In the genomic region with DNA sequence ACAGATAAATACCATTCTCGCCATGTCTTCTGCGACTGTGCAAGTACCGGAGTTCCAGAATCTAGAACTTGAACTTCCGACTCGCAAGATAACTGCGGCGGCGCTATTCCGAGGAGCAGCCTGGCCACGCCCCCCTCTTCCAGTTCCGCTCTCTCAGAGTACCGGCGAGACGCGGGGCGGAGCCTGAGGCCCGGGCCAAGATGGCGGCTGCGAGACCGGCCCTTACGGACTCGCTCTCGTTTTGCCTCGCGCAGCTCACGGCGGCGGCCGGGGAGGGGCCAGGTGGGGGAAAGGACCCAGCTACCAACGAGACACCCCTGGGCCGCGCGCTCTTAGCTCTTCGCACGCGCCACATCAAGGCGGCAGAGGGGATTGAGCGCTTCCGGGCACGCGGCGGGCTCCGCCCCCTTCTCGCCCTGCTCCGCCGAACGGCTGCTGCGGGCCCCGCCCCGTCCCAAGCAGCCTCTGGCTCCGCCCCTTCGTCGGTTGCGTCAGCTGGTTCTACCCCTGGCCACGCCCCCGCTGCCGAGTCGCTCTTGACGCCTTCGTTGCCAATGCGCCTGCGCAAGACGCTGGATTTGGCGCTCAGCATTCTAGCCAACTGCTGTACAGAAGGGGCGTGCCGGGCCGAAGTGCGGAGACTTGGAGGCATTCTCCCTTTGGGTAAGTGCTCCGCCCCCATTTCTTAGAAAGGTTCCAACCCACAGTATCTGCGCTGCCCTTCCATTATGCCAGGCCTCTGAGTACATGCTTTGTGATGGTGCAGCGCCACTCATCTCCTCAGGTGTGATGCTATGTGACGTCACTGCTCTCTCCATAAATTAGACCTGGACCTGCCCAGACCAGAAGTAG, we compare ENCODE assay signal across 8 mouse cellular contexts. TPM values are rescaled to one million over a fixed set of nuclear protein-coding genes. Genes with fewer than 3 reads are reported as not detected.
A peak's percentile ranks its signal among the peaks of the same experiment; 100 is the strongest.
DNase-seq lines count a peak whose midpoint lies in the region; ATAC-seq and TF ChIP-seq lines count a peak whose summit lies in the region.

Gene 9130023H24Rik (minus strand): TSS at position 105 of the 852 bp plus-strand sequence.

- no peaks in the 10 kb centered on the region for H3K9me3 ChIP-seq in erythroblast, embryonic 14.5 days (ENCODE audit: control insufficient read depth, low read length)
- H3K9me3 ChIP-seq in heart, embryonic 11.5 days (replicated peaks; ENCODE audit: control insufficient read depth, low read length) = no peaks in the 10 kb centered on the region
- no peaks in the 10 kb centered on the region for H3K9me3 ChIP-seq in kidney, embryonic 16.5 days (ENCODE audit: low read length)

- H3K79me2 ChIP-seq in C2C12 (ENCODE audit: control insufficient read depth, insufficient read depth) (peaks cover 16% of the 10 kb centered on the region), myocyte (ENCODE audit: control insufficient read depth, insufficient read depth) (no peaks in the 10 kb centered on the region)
- no peaks in the 10 kb centered on the region for H3K79me2 ChIP-seq in liver, adult 2 months (ENCODE audit: control insufficient read depth, insufficient read depth, low read length)

- H3K27me3 ChIP-seq in C2C12 (ENCODE audit: control insufficient read depth, insufficient read depth, insufficient read length) (no peaks in the 10 kb centered on the region), myocyte (ENCODE audit: control insufficient read depth, insufficient read depth, insufficient read length) (no peaks in the 10 kb centered on the region)
- no peaks in the 10 kb centered on the region for H3K27me3 ChIP-seq in erythroblast, embryonic 14.5 days (ENCODE audit: control insufficient read depth)
- H3K27me3 ChIP-seq in heart, embryonic 11.5 days (ENCODE audit: control insufficient read depth, insufficient read depth, low read length) = no peaks in the 10 kb centered on the region
- no peaks in the 10 kb centered on the region for H3K27me3 ChIP-seq in kidney, embryonic 16.5 days (ENCODE audit: insufficient read depth, low read length)
- H3K27me3 ChIP-seq in liver, adult 2 months (ENCODE audit: control insufficient read depth, insufficient read depth, low read length) = no peaks in the 10 kb centered on the region
- H3K27me3 ChIP-seq in splenic B cell, adult 2 months (ENCODE audit: control insufficient read depth, insufficient read depth, low read length, poor library complexity, severe bottlenecking) = no peaks in the 10 kb centered on the region

- H3K36me3 ChIP-seq in C2C12 (ENCODE audit: control insufficient read depth, insufficient read depth) = peaks cover 16% of the 10 kb centered on the region
- H3K36me3 ChIP-seq in erythroblast, embryonic 14.5 days (ENCODE audit: control insufficient read depth) = peaks cover 47% of the 10 kb centered on the region
- H3K36me3 ChIP-seq in heart, embryonic 11.5 days (ENCODE audit: control insufficient read depth, insufficient read depth, low read length) = peaks cover 13% of the 10 kb centered on the region
- H3K36me3 ChIP-seq in kidney, embryonic 16.5 days (ENCODE audit: insufficient read depth, low read length) = peaks cover 36% of the 10 kb centered on the region
- H3K36me3 ChIP-seq in liver, adult 2 months (ENCODE audit: control insufficient read depth, insufficient read depth, low read length) = no peaks in the 10 kb centered on the region
- peaks cover 4% of the 10 kb centered on the region for H3K36me3 ChIP-seq in myocyte (ENCODE audit: control insufficient read depth, insufficient read depth)
- peaks cover 10% of the 10 kb centered on the region for H3K36me3 ChIP-seq in splenic B cell, adult 2 months (ENCODE audit: control insufficient read depth, insufficient read depth, low read length, poor library complexity, severe bottlenecking)

- peak; percentile 99 for DNase-seq in brain, embryonic 14.5 days (ENCODE audit: low read depth)
- peak; percentile 92 for DNase-seq in liver, adult 2 months (ENCODE audit: extremely low read depth, low read depth, low spot score)
- peak; percentile 100 for DNase-seq in splenic B cell, adult 2 months (ENCODE audit: low read depth, low spot score)

- peaks cover 45% of the 10 kb centered on the region for H3K4me1 ChIP-seq in erythroblast, embryonic 14.5 days (ENCODE audit: control insufficient read depth)
- peaks cover 10% of the 10 kb centered on the region for H3K4me1 ChIP-seq in heart, embryonic 11.5 days (ENCODE audit: control insufficient read depth, insufficient read depth, low read length)
- peaks cover 15% of the 10 kb centered on the region for H3K4me1 ChIP-seq in kidney, embryonic 16.5 days (ENCODE audit: insufficient read depth, low read length)
- H3K4me1 ChIP-seq in liver, adult 2 months (ENCODE audit: control insufficient read depth, insufficient read depth, low read length) = peaks cover 19% of the 10 kb centered on the region

- H3K27ac ChIP-seq in heart, embryonic 11.5 days (ENCODE audit: low read depth, low read length) = peak within 1 kb of the TSS; percentile 98
- H3K27ac ChIP-seq in kidney, embryonic 16.5 days (ENCODE audit: low read length) = peak within 1 kb of the TSS; percentile 98
- H3K27ac ChIP-seq in liver, adult 2 months (replicated peaks; ENCODE audit: insufficient read depth, low read depth, low read length) = peak within 1 kb of the TSS; percentile 88

- ATAC-seq in heart, embryonic 11.5 days (replicated peaks; ENCODE audit: insufficient number of reproducible peaks, low FRiP score, low TSS enrichment) = peak; percentile 88
- peak; percentile 91 for ATAC-seq in kidney, embryonic 16.5 days (ENCODE audit: low FRiP score, low TSS enrichment)

- H3K4me3 ChIP-seq in C2C12 (ENCODE audit: insufficient read depth, poor library complexity, severe bottlenecking) = peak within 1 kb of the TSS; percentile 79
- H3K4me3 ChIP-seq in erythroblast, embryonic 14.5 days (replicated peaks) = peak within 1 kb of the TSS; percentile 81
- peak within 1 kb of the TSS; percentile 76 for H3K4me3 ChIP-seq in heart, embryonic 11.5 days (ENCODE audit: low read depth, low read length)
- H3K4me3 ChIP-seq in kidney, embryonic 16.5 days (ENCODE audit: low read length) = peak within 1 kb of the TSS; percentile 80
- H3K4me3 ChIP-seq in liver, adult 2 months (ENCODE audit: insufficient read depth, low read depth, low read length) = peak within 1 kb of the TSS; percentile 70
- H3K4me3 ChIP-seq in myocyte = peak within 1 kb of the TSS; percentile 91

- H3K4me2 ChIP-seq in heart, embryonic 11.5 days = peak within 1 kb of the TSS; percentile 82
- peak within 1 kb of the TSS; percentile 82 for H3K4me2 ChIP-seq in kidney, embryonic 16.5 days (replicated peaks; ENCODE audit: low read depth, low read length)
- H3K4me2 ChIP-seq in myocyte (ENCODE audit: low read depth) = peak within 1 kb of the TSS; percentile 99

- peak within 1 kb of the TSS; percentile 92 for H3ac ChIP-seq in C2C12 (ENCODE audit: control insufficient read depth, insufficient read length, low read depth)
- H3ac ChIP-seq in myocyte (ENCODE audit: control insufficient read depth, insufficient read length) = peak within 1 kb of the TSS; percentile 77

- peaks cover 5% of the 10 kb centered on the region for H3K79me3 ChIP-seq in C2C12 (ENCODE audit: low read depth)

- TF ChIP-seq CTCF in C2C12 (IDR thresholded peaks at IDR 0.05; ENCODE audit: control insufficient read depth, insufficient read depth, insufficient read length) = no peak
- TF ChIP-seq CTCF in brain, embryonic 14.5 days (IDR thresholded peaks at IDR 0.05; ENCODE audit: borderline replicate concordance, extremely low read depth, insufficient read depth, insufficient read length) = 0 out of 2 replicates have a peak, but pooled peaks have one; percentile 16
- no peak for TF ChIP-seq CTCF in liver, adult 2 months (IDR thresholded peaks at IDR 0.05; ENCODE audit: low read depth, low read length)

- peak within 1 kb of the TSS; percentile 93 for H3K9ac ChIP-seq in heart, embryonic 11.5 days (ENCODE audit: low read depth, low read length)
- peak within 1 kb of the TSS; percentile 87 for H3K9ac ChIP-seq in kidney, embryonic 16.5 days (replicated peaks; ENCODE audit: low read length)
- H3K9ac ChIP-seq in liver, adult 2 months (ENCODE audit: low read depth, low read length) = peak within 1 kb of the TSS; percentile 90

- WGBS in heart, embryonic 11.5 days (ENCODE audit: insufficient replicate concordance) = under 1% methylated on average over 64 of the region's 72 CpGs
- under 1% methylated on average over 72 of the region's 72 CpGs for WGBS in kidney, embryonic 16.5 days
- under 1% methylated on average over 72 of the region's 72 CpGs for WGBS in liver, adult 2 months

- TF ChIP-seq POLR2A in brain, embryonic 14.5 days (IDR thresholded peaks at IDR 0.05; ENCODE audit: borderline replicate concordance, extremely low read depth, insufficient read depth, insufficient read length, poor library complexity, severe bottlenecking) = peak; percentile 78
- TF ChIP-seq POLR2A in liver, adult 2 months (IDR thresholded peaks at IDR 0.05; ENCODE audit: extremely low read depth, insufficient read depth, low read length) = peak; percentile 32; the same call in 1 of the 2 replicates
- TF ChIP-seq POLR2A in myocyte (IDR thresholded peaks at IDR 0.05; ENCODE audit: insufficient read length, low read depth) = peak; percentile 74

TF ChIP-seq in C2C12, 6 proteins besides CTCF, POLR2A, EP300 and RAD21 (continues in another document):
- no peak for TF ChIP-seq USF1 (IDR thresholded peaks at IDR 0.05; ENCODE audit: low read depth)
- no peak for TF ChIP-seq FOSL1 (IDR thresholded peaks at IDR 0.05; ENCODE audit: insufficient read depth, low read length, poor library complexity, severe bottlenecking)
- no peak for TF ChIP-seq MYOD1 (IDR thresholded peaks at IDR 0.05; ENCODE audit: control insufficient read depth, insufficient read length, low read depth)
- TF ChIP-seq CEBPB (IDR thresholded peaks at IDR 0.05; ENCODE audit: low read depth) = peak; percentile 31
- TF ChIP-seq MAX (IDR thresholded peaks at IDR 0.05) = peak; percentile 32

TF ChIP-seq in myocyte, 11 proteins besides CTCF, POLR2A, EP300 and RAD21 (continues in another document):
- TF ChIP-seq TCF12 (IDR thresholded peaks at IDR 0.05; ENCODE audit: insufficient read depth, poor library complexity, severe bottlenecking) (no peak), MYOG (IDR thresholded peaks at IDR 0.05; ENCODE audit: control insufficient read depth in 1 of 3, insufficient read depth in 1 of 3, insufficient read length in 2 of 3, low read depth in 2 of 3) (peak in 1 of 3 experiments; percentile 20), POLR2AphosphoS2 (IDR thresholded peaks at IDR 0.05; ENCODE audit: insufficient read length, low read depth) (peak; percentile 84), CEBPB (IDR thresholded peaks at IDR 0.05; ENCODE audit: insufficient read depth, poor library complexity, severe bottlenecking) (0 out of 2 replicates have a peak, but pooled peaks have one; percentile 3)

RNA-seq across cellular contexts. Expression of gene 9130023H24Rik, which starts in this region (rescaled TPM):
- 2.1 TPM for polyA plus RNA-seq in C2C12 (2012; fragmentation: generic; extraction: Trizol)
- 3.5 and 4.4 TPM in 2 replicates for polyA plus RNA-seq in brain, embryonic 14.5 days (2012; rRNA removed)
- polyA plus RNA-seq in erythroblast, embryonic 14.5 days (2012) = 0.03 and 0.12 TPM in 2 replicates
- polyA plus RNA-seq in heart, embryonic 11.5 days (2014; fragmentation: Nextera tagmentation; extraction: Ambion mirVana) = 6.6 and 7.9 TPM in 2 replicates
- polyA plus RNA-seq in kidney, embryonic 16.5 days (2015; fragmentation: Nextera tagmentation; extraction: Ambion mirVana) = 8.7 and 8.8 TPM in 2 replicates
- 1.8 and 2.4 TPM in 2 replicates for total RNA-seq in liver, adult 2 months (2014; rRNA removed)
- polyA plus RNA-seq in liver, adult 2 months (2012; rRNA removed) = 0.91 and 1.4 TPM in 2 replicates
- polyA plus RNA-seq in myocyte (2012; fragmentation: generic; extraction: Trizol) = 3.3 TPM

Comparison
In these comparisons a context has a peak if more than half of its experiments do, and no peak if none do; other contexts are left out.
1. Peak in every context shown above with its lines: DNase-seq, ATAC-seq, H3K4me3 ChIP-seq and H3K27ac ChIP-seq.